Mouse (Mus musculus): Measurements from ENCODE around the gene Ccdc167.

GRCm38 (mm10) chr17:29690257-29690656 lies 26.6 kb downstream of the Ccdc167 start:
- TF ChIP-seq CTCF (IDR thresholded peaks at IDR 0.05; ENCODE audit: insufficient read depth, low read length), result no peak
- no peak for TF ChIP-seq POLR2A (IDR thresholded peaks at IDR 0.05; ENCODE audit: borderline replicate concordance, extremely low read depth, low read depth, low read length)
